Mouse (Mus musculus): ENCODE measurements at regions not wholly inside any gene's neighbourhood (a gene's known extent, or its start where the extent isn't known, plus 50 kb on each side); places are given as distances from the start of the nearest gene placed in this dataset.
A peak's percentile ranks its signal among the peaks of the same experiment; 100 is the strongest.

DNA sequence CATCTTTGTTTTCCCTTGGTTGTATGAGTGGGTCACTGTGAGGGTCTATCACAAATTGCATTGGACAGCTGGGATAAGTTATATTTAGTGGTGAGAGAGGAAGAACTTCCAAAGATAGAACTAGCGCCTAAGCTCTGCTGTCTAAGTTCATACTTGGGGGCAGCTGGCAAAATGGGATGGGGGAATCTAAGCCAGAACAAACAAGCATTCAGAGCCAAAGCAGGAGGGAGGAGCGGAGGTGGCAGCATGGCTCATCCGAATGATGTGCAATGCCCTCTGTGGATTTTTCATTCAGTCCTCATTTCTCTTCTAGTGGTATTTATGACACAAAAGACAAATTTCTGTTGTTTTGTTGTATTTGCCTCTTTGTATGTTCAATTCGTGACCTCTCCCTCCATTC is 144.5 kb upstream of the Adra1d start:
- Histone ChIP-seq H3K27ac (replicated peaks; ENCODE audit: low read depth, low read length) (no peak overlapping the region), H3K9me3 (ENCODE audit: control insufficient read depth, low read length) (no peaks in the 10 kb centered on the region), H3K4me1 (ENCODE audit: control insufficient read depth, insufficient read depth, low read length) (no peaks in the 10 kb centered on the region; the same call in 1 of the 2 replicates), H3K9ac (ENCODE audit: low read depth, low read length, severe bottlenecking) (no peak overlapping the region), H3K4me2 (replicated peaks; ENCODE audit: low read depth, low read length, severe bottlenecking) (no peak overlapping the region), H3K36me3 (ENCODE audit: control insufficient read depth, insufficient read depth, low read length) (no peaks in the 10 kb centered on the region), H3K4me3 (replicated peaks; ENCODE audit: low read length) (no peak overlapping the region), H3K27me3 (ENCODE audit: control insufficient read depth, insufficient read depth, low read length) (no peaks in the 10 kb centered on the region)
- TF ChIP-seq POLR2A (IDR thresholded peaks at IDR 0.05; ENCODE audit: borderline replicate concordance, extremely low read depth, insufficient read depth, insufficient read length), result no peak
- no peak for DNase-seq (ENCODE audit: low spot score)
- no peak for ATAC-seq (ENCODE audit: low FRiP score, low read depth)
- 84% methylated on average over 4 of the region's 4 CpGs for WGBS

DNA sequence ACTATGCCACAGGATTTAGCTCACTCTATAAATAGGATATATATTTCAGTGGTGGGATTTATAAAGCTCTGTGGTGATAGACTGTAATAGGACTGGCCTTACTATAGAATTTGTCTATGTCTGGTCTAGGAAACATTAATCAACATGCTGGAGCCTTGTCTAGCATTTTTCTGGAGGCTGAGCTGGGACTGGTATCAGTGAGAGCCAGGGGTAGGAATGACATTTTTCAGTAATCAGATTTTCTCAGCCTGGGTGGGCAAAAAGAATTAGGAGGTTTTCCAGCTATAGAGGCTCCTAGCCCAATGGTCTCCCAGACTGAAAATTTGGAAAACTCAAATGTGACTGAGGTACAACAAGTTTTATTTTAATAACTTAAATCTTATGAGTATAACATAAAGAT is 142.3 kb upstream of the Adra1d start:
- Histone ChIP-seq H3K27ac (replicated peaks; ENCODE audit: low read depth, low read length) (no peak overlapping the region), H3K27me3 (ENCODE audit: control insufficient read depth, insufficient read depth, low read length) (no peaks in the 10 kb centered on the region), H3K9me3 (ENCODE audit: control insufficient read depth, low read length) (no peaks in the 10 kb centered on the region), H3K36me3 (ENCODE audit: control insufficient read depth, insufficient read depth, low read length) (no peaks in the 10 kb centered on the region), H3K4me1 (ENCODE audit: control insufficient read depth, insufficient read depth, low read length) (no peaks in the 10 kb centered on the region; the same call in 1 of the 2 replicates), H3K4me3 (replicated peaks; ENCODE audit: low read length) (no peak overlapping the region), H3K4me2 (replicated peaks; ENCODE audit: low read depth, low read length, severe bottlenecking) (no peak overlapping the region), H3K9ac (ENCODE audit: low read depth, low read length, severe bottlenecking) (no peak overlapping the region)
- TF ChIP-seq POLR2A (IDR thresholded peaks at IDR 0.05; ENCODE audit: borderline replicate concordance, extremely low read depth, insufficient read depth, insufficient read length), result no peak
- DNase-seq (ENCODE audit: low spot score), result no peak
- 0 out of 2 replicates have a peak, but pooled peaks have one; percentile 41 for ATAC-seq (ENCODE audit: low FRiP score, low read depth)

DNA sequence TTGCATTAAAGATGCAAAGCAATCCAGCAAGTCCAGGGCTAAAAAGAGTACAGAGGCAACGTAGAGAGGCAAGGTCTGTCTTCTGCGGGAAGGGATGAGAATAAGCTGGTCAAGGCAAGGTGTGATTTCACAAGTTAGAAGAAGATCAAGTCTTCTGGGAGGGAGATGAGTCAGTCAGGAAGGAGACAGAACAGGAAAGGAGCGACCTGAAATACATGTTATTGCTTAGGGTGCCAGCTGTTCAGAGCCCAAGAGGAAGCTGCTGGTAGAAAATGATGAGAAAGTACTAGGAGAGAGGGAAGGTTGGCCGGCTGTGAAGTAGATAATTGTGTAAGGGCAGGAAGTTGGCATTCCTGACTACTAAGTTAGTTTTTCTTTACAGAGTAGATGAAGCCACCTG is 140.1 kb upstream of the Adra1d start:
- ATAC-seq (ENCODE audit: low FRiP score, low read depth) (no peak), DNase-seq (ENCODE audit: low spot score) (no peak)
- 74% methylated on average over 4 of the region's 4 CpGs for WGBS
- Histone ChIP-seq H3K4me1 (ENCODE audit: control insufficient read depth, insufficient read depth, low read length) (no peaks in the 10 kb centered on the region; the same call in 1 of the 2 replicates), H3K27ac (replicated peaks; ENCODE audit: low read depth, low read length) (no peak overlapping the region), H3K4me3 (replicated peaks; ENCODE audit: low read length) (no peak overlapping the region), H3K9me3 (ENCODE audit: control insufficient read depth, low read length) (no peaks in the 10 kb centered on the region), H3K4me2 (replicated peaks; ENCODE audit: low read depth, low read length, severe bottlenecking) (no peak overlapping the region), H3K27me3 (ENCODE audit: control insufficient read depth, insufficient read depth, low read length) (no peaks in the 10 kb centered on the region), H3K9ac (ENCODE audit: low read depth, low read length, severe bottlenecking) (no peak overlapping the region), H3K36me3 (ENCODE audit: control insufficient read depth, insufficient read depth, low read length) (no peaks in the 10 kb centered on the region)
- no peak for TF ChIP-seq POLR2A (IDR thresholded peaks at IDR 0.05; ENCODE audit: borderline replicate concordance, extremely low read depth, insufficient read depth, insufficient read length)

DNA sequence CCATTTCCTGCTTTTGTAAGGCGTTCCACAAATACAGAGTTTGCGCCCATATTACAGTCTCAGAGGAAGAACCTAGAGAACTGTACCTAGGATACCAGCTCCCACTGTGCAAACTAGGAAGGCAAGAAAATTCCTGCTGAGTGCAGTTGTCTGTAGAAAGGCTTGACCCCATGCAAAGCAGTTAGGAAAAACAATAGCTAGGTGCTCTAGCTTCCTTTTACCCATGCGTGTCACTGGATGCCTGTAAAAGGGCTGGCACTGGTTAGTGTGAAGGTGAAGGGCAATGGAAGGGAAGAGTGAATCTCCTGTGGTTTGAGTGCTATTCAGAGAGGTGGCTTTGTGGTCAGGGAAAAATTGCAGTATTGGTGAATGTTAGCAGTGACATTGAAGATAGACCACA is 137.7 kb upstream of the Adra1d start:
- Histone ChIP-seq H3K27ac (replicated peaks; ENCODE audit: low read depth, low read length) (no peak overlapping the region), H3K9me3 (ENCODE audit: control insufficient read depth, low read length) (no peaks in the 10 kb centered on the region), H3K4me3 (replicated peaks; ENCODE audit: low read length) (no peak overlapping the region), H3K4me2 (replicated peaks; ENCODE audit: low read depth, low read length, severe bottlenecking) (no peak overlapping the region), H3K36me3 (ENCODE audit: control insufficient read depth, insufficient read depth, low read length) (no peaks in the 10 kb centered on the region), H3K9ac (ENCODE audit: low read depth, low read length, severe bottlenecking) (no peak overlapping the region), H3K27me3 (ENCODE audit: control insufficient read depth, insufficient read depth, low read length) (no peaks in the 10 kb centered on the region), H3K4me1 (ENCODE audit: control insufficient read depth, insufficient read depth, low read length) (no peaks in the 10 kb centered on the region; the same call in 1 of the 2 replicates)
- ATAC-seq (ENCODE audit: low FRiP score, low read depth), result no peak
- TF ChIP-seq POLR2A (IDR thresholded peaks at IDR 0.05; ENCODE audit: borderline replicate concordance, extremely low read depth, insufficient read depth, insufficient read length), result no peak
- 73% methylated on average over 3 of the region's 3 CpGs for WGBS
- DNase-seq (ENCODE audit: low spot score), result no peak

DNA sequence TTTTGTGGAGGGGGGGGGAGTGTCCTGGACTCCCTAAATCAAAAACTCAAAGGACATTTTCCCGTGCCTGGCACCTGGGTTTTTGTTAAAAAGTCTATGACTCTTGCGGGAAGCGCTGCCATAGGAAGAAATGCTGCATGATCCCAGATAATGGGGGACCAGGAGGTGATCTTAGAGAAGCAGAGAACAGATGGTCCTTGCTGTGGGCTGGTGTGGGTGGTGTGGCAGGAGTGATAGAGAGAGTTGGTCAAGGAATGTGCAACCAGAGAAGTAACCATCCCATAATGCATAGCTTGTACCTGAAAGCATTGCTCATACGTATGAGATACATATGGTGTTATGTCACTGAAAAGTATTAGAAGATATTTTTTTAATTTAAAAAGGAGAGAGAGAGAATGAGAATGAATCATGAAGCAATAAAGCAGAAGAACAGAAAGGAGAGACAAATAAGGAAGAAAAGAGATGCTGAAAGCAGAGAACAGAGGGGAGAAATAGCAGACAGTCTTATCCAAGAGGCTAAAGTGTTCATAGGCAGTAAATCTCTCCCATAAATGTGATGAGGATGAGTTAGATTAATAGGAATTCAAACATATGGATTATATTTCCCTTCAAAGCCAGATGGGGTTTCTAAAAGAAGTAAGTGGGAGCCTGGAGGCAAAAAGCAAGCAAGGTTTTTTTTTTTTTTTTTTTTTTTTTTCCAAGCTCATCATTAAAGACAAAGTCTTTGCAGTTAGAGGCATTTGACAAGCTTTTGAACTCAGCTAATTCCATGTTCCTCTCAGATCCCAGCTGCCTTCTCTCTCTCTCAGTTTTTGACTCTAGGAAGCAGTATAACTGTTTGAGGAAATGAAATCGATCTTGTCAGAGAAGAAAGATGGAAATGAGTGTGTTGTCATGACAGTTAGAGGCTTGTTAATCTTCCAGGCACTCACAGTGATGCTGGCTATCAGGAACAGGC is 136.2 kb upstream of the Adra1d start:
- TF ChIP-seq POLR2A (IDR thresholded peaks at IDR 0.05; ENCODE audit: borderline replicate concordance, extremely low read depth, insufficient read depth, insufficient read length), result no peak
- Histone ChIP-seq H3K27me3 (ENCODE audit: control insufficient read depth, insufficient read depth, low read length) (no peaks in the 10 kb centered on the region), H3K36me3 (ENCODE audit: control insufficient read depth, insufficient read depth, low read length) (no peaks in the 10 kb centered on the region), H3K9me3 (ENCODE audit: control insufficient read depth, low read length) (no peaks in the 10 kb centered on the region), H3K4me1 (ENCODE audit: control insufficient read depth, insufficient read depth, low read length) (no peaks in the 10 kb centered on the region), H3K4me2 (replicated peaks; ENCODE audit: low read depth, low read length, severe bottlenecking) (no peak overlapping the region), H3K4me3 (replicated peaks; ENCODE audit: low read length) (no peak overlapping the region), H3K27ac (replicated peaks; ENCODE audit: low read depth, low read length) (no peak overlapping the region), H3K9ac (ENCODE audit: low read depth, low read length, severe bottlenecking) (no peak overlapping the region)
- 64% methylated on average over 5 of the region's 5 CpGs for WGBS
- peak; percentile 21 for DNase-seq (ENCODE audit: low spot score)
- ATAC-seq (ENCODE audit: low FRiP score, low read depth), result no peak
